Mouse (Mus musculus) heart, postnatal 0 days (tissue): Measurements from ENCODE around the gene Tff2. TPM values are rescaled to one million over a fixed set of nuclear protein-coding genes. Genes with fewer than 3 reads are reported as not detected.

Experiments
- ATAC-seq: fragments of 200-750 bp; cut with Nextera tagmentation; 2 replicates; pipeline ENCODE4 v1.8.0; 2017; ENCODE audit warnings: low read depth, moderate number of reproducible peaks, moderate library complexity; ENCODE audit not compliant: insufficient read depth
- DNase-seq: peaks from one replicate; pipeline ENCODE4 v3.0.0-alpha.2; 2016; ENCODE audit warnings: low spot score
- H3K27ac ChIP-seq: fragments of 300-500 bp; sonication (generic); 2 replicates; pipeline ENCODE4 v1.5.1; 2014; ENCODE audit warnings: low read depth, mild to moderate bottlenecking
- H3K27me3 ChIP-seq: fragments of 300-500 bp; sonication (generic); 2 replicates; pipeline ENCODE4 v1.6.1; 2014; ENCODE audit warnings: low read length, mixed read lengths; ENCODE audit not compliant: control insufficient read depth, insufficient read depth
- H3K36me3 ChIP-seq: fragments of 300-500 bp; sonication (generic); replicated peaks from 2 replicates; pipeline ENCODE4 v1.6.1; 2014; ENCODE audit warnings: low read length, mixed read lengths; ENCODE audit not compliant: control insufficient read depth, insufficient read depth
- H3K4me1 ChIP-seq: fragments of 300-500 bp; sonication (generic); 2 replicates; pipeline ENCODE4 v1.6.1; 2014; ENCODE audit warnings: antibody characterized with exemption; ENCODE audit not compliant: control insufficient read depth, insufficient read depth
- H3K4me2 ChIP-seq: fragments of 300-500 bp; sonication (generic); 2 replicates; pipeline ENCODE4 v1.6.1; 2014; ENCODE audit warnings: low read depth, mild to moderate bottlenecking, low read length, moderate library complexity
- H3K4me3 ChIP-seq: fragments of 300-500 bp; sonication (generic); 2 replicates; pipeline ENCODE4 v1.5.1; 2014; ENCODE audit warnings: low read depth, low read length
- H3K9ac ChIP-seq: fragments of 300-500 bp; sonication (generic); replicated peaks from 2 replicates; pipeline ENCODE4 v1.6.1; 2014; ENCODE audit warnings: low read depth, low read length, mixed read lengths
- H3K9me3 ChIP-seq: fragments of 300-500 bp; sonication (generic); replicated peaks from 2 replicates; pipeline ENCODE4 v1.6.1; 2016; ENCODE audit warnings: low read length; ENCODE audit not compliant: control insufficient read depth
- CTCF ChIP-seq: IDR thresholded peaks from 2 replicates; pipeline ENCODE4 v1.5.1; 2016; ENCODE audit warnings: antibody characterized with exemption, control low read depth, low read depth
- EP300 ChIP-seq: IDR thresholded peaks from 2 replicates; pipeline ENCODE4 v1.6.1; 2016; ENCODE audit warnings: antibody characterized with exemption, low read depth
- WGBS: fragments of 180-500 bp; shearing (Covaris S2); extraction: QIAGEN DNeasy Blood & Tissue Kit; methylation state at CpG from one replicate; pipeline ENCODE4 v1.1.7; 2014; 5-methylcytosine and 5-hydroxymethylcytosine counted together
- polyA plus RNA-seq: library from polyadenylated mRNA; unstranded; fragments of >200 nt; fragmentation: Nextera tagmentation; extraction: Ambion mirVana; gene quantifications from 2 replicates; pipeline ENCODE4 v1.2.1, GENCODE M21; 2015
- total RNA-seq: library from RNA; depleted of rRNA; stranded (reverse); fragments of >200 nt; gene quantifications from 2 replicates; pipeline ENCODE4 v1.2.3, GENCODE M21; 2014; ENCODE audit warnings: low replicate concordance

Tff2 gene
- total and polyA plus RNA-seq, 2 experiments from 2014 or later, result not detected

- no peaks in the 10 kb centered on the region for H3K4me1 ChIP-seq
- ATAC-seq, result no peak
- no peak for TF ChIP-seq CTCF
- no peak for TF ChIP-seq EP300
- no peak within 1 kb of the TSS for H3K9ac ChIP-seq
- no peak within 1 kb of the TSS for H3K4me3 ChIP-seq
- no peak for DNase-seq
- H3K27me3 ChIP-seq, result no peaks in the 10 kb centered on the region
- WGBS, result 62% methylated on average over 6 of the region's 6 CpGs
- no peak within 1 kb of the TSS for H3K4me2 ChIP-seq
- H3K36me3 ChIP-seq, result no peaks in the 10 kb centered on the region
- no peak within 1 kb of the TSS for H3K27ac ChIP-seq
- no peaks in the 10 kb centered on the region for H3K9me3 ChIP-seq
Measured at GRCm38 (mm10) chr17:31165127-31165526, 21.0 kb upstream of the Tff2 start, which contains the start of gene Tff1. Tff1 (minus strand) TSS chr17:31165277.

GRCm38 (mm10) chr17:31163821-31164220 lies 19.7 kb upstream of the Tff2 start:
- Histone ChIP-seq H3K4me3 (no peak overlapping the region), H3K27me3 (no peaks in the 10 kb centered on the region)
- ATAC-seq, result no peak

GRCm38 (mm10) chr17:31162607-31163006 lies 18.5 kb upstream of the Tff2 start:
- ATAC-seq, result no peak
- Histone ChIP-seq H3K9me3 (no peaks in the 10 kb centered on the region; the same call in 1 of the 2 replicates), H3K9ac (no peak overlapping the region), H3K27me3 (no peaks in the 10 kb centered on the region), H3K4me2 (no peak overlapping the region), H3K36me3 (no peaks in the 10 kb centered on the region), H3K4me3 (no peak overlapping the region), H3K27ac (no peak overlapping the region), H3K4me1 (no peaks in the 10 kb centered on the region)
- DNase-seq, result no peak
- 61% methylated on average over 12 of the region's 12 CpGs for WGBS
- TF ChIP-seq CTCF, result no peak

More at GRCm38 (mm10) chr17:31163821-31164220, 19.7 kb upstream of the Tff2 start:
- WGBS, result 62% methylated on average over 2 of the region's 2 CpGs
- Histone ChIP-seq H3K9ac (no peak overlapping the region), H3K36me3 (no peaks in the 10 kb centered on the region), H3K4me2 (no peak overlapping the region), H3K4me1 (no peaks in the 10 kb centered on the region), H3K9me3 (no peaks in the 10 kb centered on the region; the same call in 1 of the 2 replicates), H3K27ac (no peak overlapping the region)
- TF ChIP-seq EP300 (no peak), CTCF (no peak)
- DNase-seq, result no peak

- WGBS, result 75% methylated on average over 4 of the region's 4 CpGs
- no peak overlapping the region for H3K4me3 ChIP-seq
- no peaks in the 10 kb centered on the region; the same call in 1 of the 2 replicates for H3K9me3 ChIP-seq
- TF ChIP-seq CTCF (no peak), EP300 (no peak)
- no peaks in the 10 kb centered on the region for H3K4me1 ChIP-seq
- no peak for ATAC-seq
- no peaks in the 10 kb centered on the region for H3K27me3 ChIP-seq
- H3K27ac ChIP-seq, result no peak overlapping the region
- no peaks in the 10 kb centered on the region for H3K36me3 ChIP-seq
- H3K9ac ChIP-seq, result no peak overlapping the region
- H3K4me2 ChIP-seq, result no peak overlapping the region
- DNase-seq, result no peak
Measured at GRCm38 (mm10) chr17:31160291-31160690, 16.2 kb upstream of the Tff2 start.

GRCm38 (mm10) chr17:31157921-31158320 lies 13.8 kb upstream of the Tff2 start:
- Histone ChIP-seq H3K4me1 (no peaks in the 10 kb centered on the region), H3K27me3 (no peaks in the 10 kb centered on the region), H3K9me3 (no peaks in the 10 kb centered on the region; the same call in 1 of the 2 replicates), H3K36me3 (no peaks in the 10 kb centered on the region), H3K4me3 (no peak overlapping the region), H3K9ac (no peak overlapping the region), H3K27ac (no peak overlapping the region), H3K4me2 (no peak overlapping the region)
- DNase-seq (no peak), ATAC-seq (no peak)
- WGBS, result 75% methylated on average over 6 of the region's 6 CpGs
- TF ChIP-seq CTCF (no peak), EP300 (no peak)

- 45% methylated on average over 8 of the region's 8 CpGs for WGBS
- no peaks in the 10 kb centered on the region for H3K27me3 ChIP-seq
- no peaks in the 10 kb centered on the region for H3K4me1 ChIP-seq
- no peak overlapping the region for H3K9ac ChIP-seq
- H3K36me3 ChIP-seq, result no peaks in the 10 kb centered on the region
- no peak for TF ChIP-seq CTCF
- no peak for TF ChIP-seq EP300
- H3K4me3 ChIP-seq, result no peak overlapping the region
- ATAC-seq, result no peak
- no peak for DNase-seq
- H3K27ac ChIP-seq, result no peak overlapping the region
- no peak overlapping the region for H3K4me2 ChIP-seq
- no peaks in the 10 kb centered on the region for H3K9me3 ChIP-seq
Measured at GRCm38 (mm10) chr17:31153785-31154184, 9.7 kb upstream of the Tff2 start.
